Mouse (Mus musculus) cerebellum, adult 2 months (tissue): ENCODE data around the gene BC030870.

ENCODE experiments used
- CTCF ChIP-seq: fragments of 200-500 bp; IDR thresholded peaks from 2 replicates; pipeline ENCODE4 v1.5.1; 2011; ENCODE audit warnings: low read depth, mild to moderate bottlenecking, control low read depth, low read length, moderate library complexity, borderline replicate concordance; ENCODE audit not compliant: insufficient read depth
- POLR2A ChIP-seq: fragments of 200-500 bp; IDR thresholded peaks from 2 replicates; pipeline ENCODE4 v1.6.1; 2011; ENCODE audit warnings: low read length, control low read depth, borderline replicate concordance; ENCODE audit not compliant: insufficient read depth

DNA sequence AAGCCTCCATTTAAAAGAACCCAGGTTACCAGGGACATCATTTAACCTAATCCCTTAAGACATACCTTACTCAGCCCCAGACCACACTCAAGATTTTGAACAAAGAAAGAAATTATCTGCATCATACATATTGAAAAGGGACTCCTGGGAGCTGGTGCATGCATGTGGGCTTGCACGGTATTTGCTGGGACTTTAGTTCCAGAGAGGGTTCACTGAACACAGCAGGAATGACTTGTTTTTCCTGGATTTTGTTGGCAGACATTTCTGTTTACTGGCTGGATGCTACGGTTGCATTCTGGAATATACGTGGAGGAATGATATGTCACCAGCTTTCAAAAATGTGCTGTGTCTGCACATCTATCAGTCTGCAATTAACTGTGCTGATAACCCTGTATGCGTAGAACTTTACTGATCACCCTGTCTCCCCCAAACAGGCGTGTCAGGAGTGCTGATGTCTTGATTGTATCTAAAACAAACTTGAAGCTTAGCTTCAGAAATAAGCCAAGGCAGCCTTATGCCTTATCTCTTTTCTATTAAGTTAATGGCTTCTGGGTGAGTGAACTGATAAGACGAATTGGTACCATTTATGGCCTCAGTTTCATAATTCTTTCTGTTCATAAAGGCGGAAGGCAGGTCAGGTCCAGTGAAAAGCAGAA lies 31.5 kb downstream of the BC030870 start:
- no peak for TF ChIP-seq CTCF
- TF ChIP-seq POLR2A = no peak
